Mouse (Mus musculus): ENCODE data around the gene Cpt1a. TPM values are rescaled to one million over a fixed set of nuclear protein-coding genes. Genes with fewer than 3 reads are reported as not detected.

Cpt1a gene
- polyA plus RNA-seq (2017; shearing (Covaris generic)): 10 to 100 TPM; 70.5 to 71.4 TPM

DNA sequence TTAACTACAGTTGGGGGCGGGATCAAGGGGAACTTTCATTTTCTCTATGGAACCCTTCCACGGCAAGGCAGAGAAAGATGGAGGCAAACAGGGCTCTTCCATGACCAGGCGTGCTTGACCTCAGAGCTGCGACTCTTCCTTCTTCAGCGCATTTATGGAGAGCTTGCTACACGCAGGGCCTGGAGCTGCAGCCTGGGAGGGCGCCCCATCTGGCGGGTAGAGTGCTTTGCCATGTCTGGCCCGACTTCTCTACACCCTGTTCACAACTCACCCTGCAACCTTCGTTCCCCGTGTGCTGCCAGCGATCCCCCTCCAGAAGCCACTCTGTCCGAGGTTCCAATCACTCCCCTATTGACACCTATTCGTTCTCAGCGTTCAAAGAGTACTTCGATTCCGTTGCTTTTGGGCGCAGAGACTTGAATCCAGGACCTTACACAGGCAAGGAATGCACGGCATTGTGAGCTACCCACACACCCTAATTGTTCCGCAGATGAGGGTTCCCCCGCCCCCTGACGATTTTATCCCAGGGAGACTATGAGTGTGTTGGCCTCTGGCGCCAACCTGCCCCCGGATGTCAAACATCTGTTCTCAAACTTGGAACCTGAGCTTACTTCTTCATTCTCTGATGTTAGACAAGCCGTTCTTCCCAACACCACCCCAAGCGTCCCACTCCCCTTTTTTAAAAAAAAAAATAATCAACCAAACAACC lies at the start of gene Cpt1a:
TSS of gene Cpt1a (plus strand) at position 74 of the 709 bp plus-strand sequence.

DNA sequence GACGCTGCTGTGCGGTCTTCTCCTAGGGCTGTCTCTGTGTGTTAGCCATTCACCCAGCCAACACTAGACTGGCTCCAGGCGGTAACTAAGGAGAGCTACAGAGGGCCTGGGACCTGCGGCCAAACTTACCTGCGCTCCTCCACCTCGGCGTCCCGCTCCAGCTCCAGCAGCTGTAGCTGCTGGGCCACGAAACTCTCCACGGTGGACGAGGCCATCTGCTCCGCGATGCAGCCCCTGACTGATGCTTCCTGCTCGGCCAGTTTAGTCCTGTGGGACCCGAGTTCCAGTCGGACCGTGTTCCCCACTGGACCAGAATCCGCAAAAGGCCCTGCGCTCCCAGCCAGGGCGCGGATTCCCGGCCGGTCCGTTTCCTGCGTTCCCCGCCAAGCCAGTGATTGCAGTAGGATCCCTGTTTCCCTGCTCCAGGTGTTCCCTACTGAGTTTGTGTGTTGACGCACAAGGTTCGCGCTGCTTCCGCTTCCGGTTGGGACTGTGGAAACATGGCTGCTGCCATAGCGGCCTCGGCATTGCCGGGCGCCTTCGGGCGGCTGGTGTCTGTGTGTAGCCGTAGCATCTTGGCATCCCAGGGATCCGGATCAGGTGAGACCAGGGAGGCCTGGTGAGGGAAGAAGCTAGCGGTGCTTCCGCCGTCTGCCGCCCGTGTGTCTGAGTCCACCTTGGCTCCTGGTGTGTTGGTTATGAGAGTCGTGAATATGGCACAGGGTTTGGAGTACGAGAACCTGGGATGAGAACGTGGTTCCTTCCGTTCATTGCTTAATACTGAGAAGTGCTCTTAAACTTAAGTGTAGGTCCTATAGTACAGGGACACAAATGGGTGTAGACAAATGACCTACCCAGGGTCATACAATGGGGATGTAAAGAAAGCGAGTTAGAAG lies 39.3 kb upstream of the Cpt1a start, which contains the start of the genes Mrpl21 and Ighmbp2:
TSS of gene Mrpl21 (plus strand) at position 330 of the 896 bp plus-strand sequence.
TSS of gene Ighmbp2 (minus strand) at position 446 of the 896 bp plus-strand sequence.

DNA sequence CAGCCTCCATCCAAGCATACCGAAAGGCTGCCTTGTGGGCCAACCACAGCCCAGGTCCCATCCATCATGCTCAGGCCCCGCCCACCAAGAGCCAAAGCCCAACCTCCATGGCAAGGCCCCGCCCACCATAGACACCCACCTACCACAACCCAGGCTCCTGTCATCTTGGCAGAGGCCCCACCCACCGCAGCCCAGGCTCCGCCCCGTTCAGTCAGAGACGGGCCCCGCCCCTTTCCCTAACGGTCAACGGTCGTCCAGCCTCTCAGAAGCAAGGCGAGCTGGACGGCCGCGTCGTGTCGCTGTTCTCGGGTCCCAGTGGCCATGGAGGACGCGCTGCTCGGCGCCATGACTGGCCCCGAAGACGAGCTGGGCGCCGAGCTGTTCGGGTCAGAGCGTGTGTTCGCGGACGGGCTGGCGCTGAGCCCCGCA lies 66.5 kb downstream of the Cpt1a start, which contains the start of gene Tesmin:
TSS of gene Tesmin (plus strand) at position 229 of the 429 bp plus-strand sequence.

DNA sequence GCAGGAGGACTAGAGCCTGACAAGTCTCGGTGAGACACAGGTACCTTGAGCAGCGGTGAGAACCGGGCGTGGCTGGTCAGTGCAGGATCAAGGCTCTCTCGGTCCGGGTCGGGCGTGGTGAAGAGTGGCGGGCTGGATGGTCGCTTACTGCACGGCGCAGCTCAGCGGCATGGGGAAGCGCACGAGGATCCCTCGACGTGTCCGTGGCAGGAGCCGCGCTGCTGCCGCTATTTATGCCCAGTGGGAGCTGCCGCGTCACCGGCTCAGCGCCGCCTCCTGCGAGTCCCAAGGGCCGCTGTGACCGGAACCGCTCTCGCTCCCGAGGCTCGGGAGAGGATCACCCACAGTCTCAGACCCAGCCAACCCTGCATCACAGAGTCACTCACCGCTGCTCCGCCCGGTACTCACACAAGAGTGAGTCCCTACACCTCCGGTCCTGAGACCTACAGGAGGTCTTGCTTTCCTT lies 92.2 kb downstream of the Cpt1a start, which contains the start of gene Gal:
TSS of gene Gal (minus strand) at position 277 of the 466 bp plus-strand sequence.

Other genes starting within 250 kb of the Cpt1a start
- gene Mrpl21, start 39.4 kb upstream of the Cpt1a start, polyA plus RNA-seq (2017; shearing (Covaris generic)): 10 to 100 TPM; 91.7 to 100.0 TPM
- 10 to 100 TPM; 11.0 to 13.8 TPM for gene Ighmbp2, start 39.3 kb upstream of the Cpt1a start, polyA plus RNA-seq (2017; shearing (Covaris generic))
- gene Tesmin, start 66.5 kb downstream of the Cpt1a start, polyA plus RNA-seq (2017; shearing (Covaris generic)): under 1 TPM in 1 of 2 experiments, not detected in 1; 0.45 TPM
- not detected for gene Gal, start 92.2 kb downstream of the Cpt1a start, polyA plus RNA-seq (2017; shearing (Covaris generic))

Data from activated CD4-positive, CD25-positive, alpha-beta regulatory T cell (primary cell).